Mouse (Mus musculus) neural tube, embryonic 14.5 days (tissue): Measurements from ENCODE around the gene Coil. TPM values are rescaled to one million over a fixed set of nuclear protein-coding genes. Genes with fewer than 3 reads are reported as not detected.

Experiments
- ATAC-seq: fragments of 200-750 bp; cut with Nextera tagmentation; 2 replicates; pipeline ENCODE4 v1.8.0; 2017; ENCODE audit warnings: low read depth, mild to moderate bottlenecking, moderate TSS enrichment, moderate library complexity
- H3K27ac ChIP-seq: fragments of 300-500 bp; sonication (generic); 2 replicates; pipeline ENCODE4 v1.5.1; 2014; ENCODE audit warnings: low read depth, mild to moderate bottlenecking, control low read depth, low read length, moderate library complexity, mixed read lengths
- H3K27me3 ChIP-seq: fragments of 300-500 bp; sonication (generic); 2 replicates; pipeline ENCODE4 v1.6.1; 2014; ENCODE audit warnings: low read length; ENCODE audit not compliant: control insufficient read depth, insufficient read depth
- H3K36me3 ChIP-seq: fragments of 300-500 bp; sonication (generic); 2 replicates; pipeline ENCODE4 v1.6.1; 2014; ENCODE audit warnings: low read length, mixed read lengths; ENCODE audit not compliant: control insufficient read depth, insufficient read depth
- H3K4me1 ChIP-seq: fragments of 300-500 bp; sonication (generic); 2 replicates; pipeline ENCODE4 v1.6.1; 2014; ENCODE audit warnings: low read length; ENCODE audit not compliant: control insufficient read depth, insufficient read depth
- H3K4me2 ChIP-seq: fragments of 300-500 bp; sonication (generic); 2 replicates; pipeline ENCODE4 v1.6.1; 2014; ENCODE audit warnings: mild to moderate bottlenecking, low read depth, low read length, control low read depth
- H3K4me3 ChIP-seq: fragments of 300-500 bp; sonication (generic); 2 replicates; pipeline ENCODE4 v1.5.1; 2014; ENCODE audit warnings: low read depth, low read length, control low read depth, mixed read lengths
- H3K9ac ChIP-seq: fragments of 300-500 bp; sonication (generic); replicated peaks from 2 replicates; pipeline ENCODE4 v1.6.1; 2014; ENCODE audit warnings: low read depth, mild to moderate bottlenecking, control low read depth, low read length, mixed read lengths
- H3K9me3 ChIP-seq: fragments of 300-500 bp; sonication (generic); 2 replicates; pipeline ENCODE4 v1.6.1; 2016; ENCODE audit warnings: low read length; ENCODE audit not compliant: control insufficient read depth
- WGBS: fragments of 180-500 bp; shearing (Covaris S2); extraction: QIAGEN DNeasy Blood & Tissue Kit; methylation state at CpG from one replicate; pipeline ENCODE4 v1.1.7; 2014; 5-methylcytosine and 5-hydroxymethylcytosine counted together
- polyA plus RNA-seq: library from polyadenylated mRNA; unstranded; fragments of >200 nt; fragmentation: Nextera tagmentation; extraction: Ambion mirVana; gene quantifications from 2 replicates; pipeline ENCODE4 v1.2.1, GENCODE M21; 2014

Coil gene
- polyA plus RNA-seq, 1 experiment from 2014 or later, result 17.0 TPM

- peak within 1 kb of the TSS; percentile 33 for H3K4me3 ChIP-seq
- WGBS, result 3% methylated on average over 48 of the region's 48 CpGs
- H3K27ac ChIP-seq, result no peak within 1 kb of the TSS
- ATAC-seq, result peak; percentile 58
- peaks cover 11% of the 10 kb centered on the region; the same call in 1 of the 2 replicates for H3K27me3 ChIP-seq
- no peaks in the 10 kb centered on the region for H3K4me1 ChIP-seq
- no peaks in the 10 kb centered on the region for H3K36me3 ChIP-seq
- peak within 1 kb of the TSS; percentile 47 for H3K4me2 ChIP-seq
- no peaks in the 10 kb centered on the region for H3K9me3 ChIP-seq
- peak within 1 kb of the TSS; percentile 37; the same call in 1 of the 2 replicates for H3K9ac ChIP-seq
These were observed 29.1 kb downstream of the Coil start, which contains the start of gene Trim25 for GRCm38 (mm10) chr11:88998974-88999722. Trim25 (plus strand) TSS chr11:88999376.

- Histone ChIP-seq H3K4me3 (peak overlapping the region; percentile 33), H3K36me3 (no peaks in the 10 kb centered on the region), H3K27ac (no peak overlapping the region), H3K9me3 (no peaks in the 10 kb centered on the region), H3K9ac (peak overlapping the region; percentile 37; the same call in 1 of the 2 replicates), H3K27me3 (peaks cover 11% of the 10 kb centered on the region; the same call in 1 of the 2 replicates), H3K4me1 (no peaks in the 10 kb centered on the region), H3K4me2 (peak overlapping the region; percentile 47)
- no peak for ATAC-seq
- WGBS, result 29% methylated on average over 33 of the region's 33 CpGs
These were observed 29.9 kb downstream of the Coil start for GRCm38 (mm10) chr11:88999723-89000526.

GRCm38 (mm10) chr11:89000527-89000819 is 30.4 kb downstream of the Coil start:
- ATAC-seq, result no peak
- Histone ChIP-seq H3K4me3 (no peak overlapping the region), H3K4me2 (no peak overlapping the region)

GRCm38 (mm10) chr11:89001569-89001968 is 31.5 kb downstream of the Coil start:
- 96% methylated on average over 7 of the region's 7 CpGs for WGBS
- peaks cover 11% of the 10 kb centered on the region; the same call in 1 of the 2 replicates for H3K27me3 ChIP-seq
- peak overlapping the region; percentile 12; the same call in 1 of the 2 replicates for H3K4me2 ChIP-seq

More at GRCm38 (mm10) chr11:89000527-89000819, 30.4 kb downstream of the Coil start:
- H3K36me3 ChIP-seq, result no peaks in the 10 kb centered on the region
- H3K9me3 ChIP-seq, result no peaks in the 10 kb centered on the region
- H3K27me3 ChIP-seq, result peaks cover 11% of the 10 kb centered on the region; the same call in 1 of the 2 replicates
- no peak overlapping the region for H3K9ac ChIP-seq
- H3K4me1 ChIP-seq, result no peaks in the 10 kb centered on the region
- H3K27ac ChIP-seq, result no peak overlapping the region

GRCm38 (mm10) chr11:89002068-89002467 is 32.0 kb downstream of the Coil start:
- no peak overlapping the region for H3K4me3 ChIP-seq
- H3K27ac ChIP-seq, result no peak overlapping the region
- no peak for ATAC-seq
- H3K4me1 ChIP-seq, result no peaks in the 10 kb centered on the region
- H3K9ac ChIP-seq, result no peak overlapping the region
- no peak overlapping the region for H3K4me2 ChIP-seq
- H3K27me3 ChIP-seq, result peaks cover 11% of the 10 kb centered on the region; the same call in 1 of the 2 replicates
- 89% methylated on average over 5 of the region's 5 CpGs for WGBS
- no peaks in the 10 kb centered on the region for H3K9me3 ChIP-seq
- no peaks in the 10 kb centered on the region for H3K36me3 ChIP-seq

More at GRCm38 (mm10) chr11:89001569-89001968, 31.5 kb downstream of the Coil start:
- Histone ChIP-seq H3K4me3 (no peak overlapping the region), H3K36me3 (no peaks in the 10 kb centered on the region), H3K27ac (no peak overlapping the region), H3K4me1 (no peaks in the 10 kb centered on the region), H3K9ac (no peak overlapping the region), H3K9me3 (no peaks in the 10 kb centered on the region)
- no peak for ATAC-seq

DNA sequence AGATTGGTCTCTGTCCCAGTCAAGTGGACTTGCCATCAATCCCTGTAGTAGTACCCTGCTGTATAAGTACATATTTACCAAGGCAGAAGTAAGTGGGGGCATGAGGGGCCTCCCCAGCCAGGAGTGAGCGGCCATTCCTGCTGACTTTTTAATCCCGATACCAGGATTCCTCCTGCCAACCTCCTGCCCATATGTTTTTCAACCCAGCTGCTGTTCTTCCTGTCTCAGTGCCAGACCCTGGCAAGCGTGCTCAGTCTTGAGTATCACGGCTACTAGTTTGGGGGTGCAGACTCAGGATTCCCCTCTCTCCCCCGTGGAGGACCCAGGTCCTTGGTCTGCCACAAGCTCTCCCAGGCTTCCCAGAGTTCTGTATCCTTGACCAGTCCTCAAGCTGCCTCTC is 32.6 kb downstream of the Coil start:
- Histone ChIP-seq H3K4me3 (no peak overlapping the region), H3K9ac (no peak overlapping the region), H3K36me3 (no peaks in the 10 kb centered on the region), H3K4me1 (no peaks in the 10 kb centered on the region), H3K9me3 (no peaks in the 10 kb centered on the region), H3K27ac (no peak overlapping the region), H3K4me2 (no peak overlapping the region), H3K27me3 (peaks cover 11% of the 10 kb centered on the region; the same call in 1 of the 2 replicates)
- 77% methylated on average over 5 of the region's 5 CpGs for WGBS
- no peak for ATAC-seq

DNA sequence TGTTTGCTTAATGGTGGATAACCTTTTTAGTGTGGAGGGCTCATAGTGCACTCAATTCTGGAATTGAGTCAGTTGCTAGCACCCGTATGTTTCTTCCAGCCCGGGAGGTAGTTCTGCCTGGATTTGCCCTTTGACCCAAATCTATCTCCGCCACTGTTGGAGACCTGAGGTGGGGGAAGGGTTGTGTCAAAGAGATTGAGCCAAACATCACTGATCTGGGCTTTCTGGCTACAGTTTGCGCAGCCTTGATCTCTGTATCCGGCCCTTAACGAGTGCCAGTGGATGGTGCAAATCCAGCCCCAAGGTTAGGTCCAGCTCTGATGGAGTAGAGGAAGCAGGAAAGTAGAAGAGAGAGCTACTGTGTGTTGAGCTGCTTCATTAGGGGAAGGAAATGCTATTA is 33.0 kb downstream of the Coil start:
- Histone ChIP-seq H3K9me3 (no peaks in the 10 kb centered on the region), H3K9ac (no peak overlapping the region), H3K4me2 (no peak overlapping the region), H3K27ac (no peak overlapping the region), H3K4me3 (no peak overlapping the region), H3K4me1 (no peaks in the 10 kb centered on the region), H3K27me3 (peaks cover 11% of the 10 kb centered on the region; the same call in 1 of the 2 replicates), H3K36me3 (no peaks in the 10 kb centered on the region)
- ATAC-seq, result no peak
- WGBS, result 73% methylated on average over 6 of the region's 6 CpGs

DNA sequence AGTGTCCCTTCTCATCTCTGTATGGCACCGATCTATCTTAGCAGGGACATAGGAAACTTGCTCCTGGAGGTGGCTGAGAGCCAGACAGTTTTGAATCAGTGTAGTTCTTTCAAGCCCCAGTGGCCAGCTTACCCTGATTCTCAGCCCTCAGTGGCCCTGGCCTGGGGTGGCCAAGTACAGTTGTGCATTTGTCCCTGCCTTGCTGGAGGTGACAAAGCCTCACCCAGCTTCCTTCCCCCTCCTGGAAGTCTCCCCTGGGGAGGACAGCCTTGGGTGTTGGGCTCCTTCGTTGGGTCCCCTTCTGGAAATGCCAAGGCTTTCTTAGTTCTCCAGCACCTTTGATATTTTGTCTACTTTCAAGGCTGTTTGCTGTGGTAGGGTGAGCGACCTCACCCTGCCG is 33.7 kb downstream of the Coil start:
- ATAC-seq, result no peak
- WGBS, result 77% methylated on average over 4 of the region's 4 CpGs
- no peaks in the 10 kb centered on the region for H3K9me3 ChIP-seq
- no peak overlapping the region for H3K27ac ChIP-seq
- H3K27me3 ChIP-seq, result peaks cover 11% of the 10 kb centered on the region; the same call in 1 of the 2 replicates
- no peak overlapping the region for H3K4me2 ChIP-seq
- H3K36me3 ChIP-seq, result no peaks in the 10 kb centered on the region
- no peaks in the 10 kb centered on the region for H3K4me1 ChIP-seq
- H3K4me3 ChIP-seq, result no peak overlapping the region
- H3K9ac ChIP-seq, result no peak overlapping the region

DNA sequence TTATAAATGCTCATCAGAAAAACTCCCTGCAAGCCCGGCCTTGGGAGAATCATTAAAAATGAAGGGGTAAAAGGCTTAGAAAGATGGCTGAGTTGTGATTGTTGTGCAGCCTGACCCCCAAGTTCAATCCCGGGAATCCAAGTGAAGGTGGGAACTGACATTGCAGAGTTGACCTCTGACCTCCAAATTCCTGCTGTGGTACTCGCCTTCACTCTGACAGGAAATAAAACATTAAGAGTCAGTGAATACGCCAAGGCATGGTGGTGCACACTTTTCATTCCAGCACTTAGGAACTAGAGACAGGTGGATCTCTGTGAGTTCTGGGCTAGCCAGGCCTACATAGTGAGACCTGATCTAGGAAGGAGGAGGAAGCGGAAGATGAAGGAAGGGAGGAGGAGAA is 35.4 kb downstream of the Coil start:
- Histone ChIP-seq H3K27ac (no peak overlapping the region), H3K4me2 (no peak overlapping the region), H3K4me1 (no peaks in the 10 kb centered on the region), H3K27me3 (no peaks in the 10 kb centered on the region), H3K9ac (no peak overlapping the region), H3K9me3 (no peaks in the 10 kb centered on the region), H3K4me3 (no peak overlapping the region), H3K36me3 (no peaks in the 10 kb centered on the region)
- WGBS, result 75% methylated on average over 5 of the region's 5 CpGs
- ATAC-seq, result no peak
